Mouse (Mus musculus): ENCODE results near the gene D330020A13Rik. TPM values are rescaled to one million over a fixed set of nuclear protein-coding genes. Genes with fewer than 3 reads are reported as not detected.

D330020A13Rik gene
- total and polyA plus RNA-seq, 3 experiments = not detected

DNA sequence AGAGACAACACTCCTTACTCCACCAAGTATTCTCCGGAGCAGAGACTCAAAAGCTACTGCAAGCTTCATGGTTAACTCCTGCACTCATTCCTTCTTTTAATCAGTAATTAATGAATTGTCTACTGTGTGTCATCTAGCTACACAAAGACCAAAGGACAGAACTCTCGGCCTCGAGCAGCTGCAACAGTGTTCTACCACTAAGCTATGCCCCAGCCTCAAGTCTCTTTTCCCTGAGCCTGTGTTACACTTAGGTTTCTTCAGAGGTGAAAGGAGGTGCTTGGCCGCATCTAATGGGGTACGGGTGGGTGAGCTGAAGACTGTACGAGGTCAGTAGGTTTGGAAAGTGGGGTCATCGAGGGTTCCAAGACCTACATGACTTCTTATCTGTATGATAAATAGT is 30.6 kb upstream of the D330020A13Rik start:
- H3K9ac ChIP-seq (ENCODE audit: control insufficient read depth, low read depth, low read length, poor library complexity, severe bottlenecking) = no peak overlapping the region
- peaks cover 0 to 3% of the 10 kb centered on the region in 2 experiments; a peak in 1 of 4 replicates for H3K4me1 ChIP-seq (ENCODE audit: control insufficient read depth in 1 of 2, insufficient read depth in 2 of 2, low read length in 2 of 2)
- no peaks in the 10 kb centered on the region for H3K79me2 ChIP-seq (ENCODE audit: control insufficient read depth, insufficient read depth, low read length, poor library complexity)
- peaks cover 0 to 3% of the 10 kb centered on the region in 2 experiments; a peak in 1 of 4 replicates for H3K36me3 ChIP-seq (ENCODE audit: control insufficient read depth in 1 of 2, insufficient read depth in 2 of 2, low read length in 2 of 2)
- no peaks in the 10 kb centered on the region for H3K9me3 ChIP-seq (replicated peaks; ENCODE audit: insufficient read depth, low read length)
- no peak overlapping the region for H3K4me3 ChIP-seq (ENCODE audit: control insufficient read depth in 1 of 2, insufficient read depth in 1 of 2, low read depth in 2 of 2, low read length in 2 of 2)
- TF ChIP-seq POLR2A (IDR thresholded peaks at IDR 0.05; ENCODE audit: control insufficient read depth in 1 of 2, insufficient read depth in 1 of 2, low read depth in 1 of 2, low read length in 2 of 2, poor library complexity in 1 of 2) (no peak), TCF12 (IDR thresholded peaks at IDR 0.05; ENCODE audit: low read depth, low read length) (no peak), RAD21 (IDR thresholded peaks at IDR 0.05; ENCODE audit: low read depth, low read length) (no peak), GABPA (IDR thresholded peaks at IDR 0.05; ENCODE audit: low read depth, low read length) (no peak), JUND (IDR thresholded peaks at IDR 0.05; ENCODE audit: low read depth, low read length) (no peak), MYB (IDR thresholded peaks at IDR 0.05; ENCODE audit: low read depth, low read length) (no peak), TBP (IDR thresholded peaks at IDR 0.05; ENCODE audit: low read depth, low read length) (no peak), ZMIZ1 (IDR thresholded peaks at IDR 0.05; ENCODE audit: low read depth, low read length) (no peak), MXI1 (IDR thresholded peaks at IDR 0.05; ENCODE audit: low read depth, low read length) (no peak)
- DNase-seq (ENCODE audit: low read depth, low spot score) = no peak
- H3K27ac ChIP-seq (ENCODE audit: control insufficient read depth, low read depth, low read length) = no peak overlapping the region
- peaks cover 8 to 16% of the 10 kb centered on the region in 2 experiments for H3K27me3 ChIP-seq (ENCODE audit: control insufficient read depth in 1 of 2, insufficient read depth in 2 of 2, low read length in 2 of 2)

GRCm38 (mm10) chr6:120264151-120264550 is 30.0 kb upstream of the D330020A13Rik start:
- H3K27ac ChIP-seq (ENCODE audit: control insufficient read depth, low read depth, low read length) = no peak overlapping the region
- no peak for DNase-seq (ENCODE audit: low read depth, low spot score)
- H3K9ac ChIP-seq (ENCODE audit: control insufficient read depth, low read depth, low read length, poor library complexity, severe bottlenecking) = no peak overlapping the region
- peaks cover 8 to 16% of the 10 kb centered on the region in 2 experiments for H3K27me3 ChIP-seq (ENCODE audit: control insufficient read depth in 1 of 2, insufficient read depth in 2 of 2, low read length in 2 of 2)
- no peaks in the 10 kb centered on the region for H3K79me2 ChIP-seq (ENCODE audit: control insufficient read depth, insufficient read depth, low read length, poor library complexity)
- H3K9me3 ChIP-seq (replicated peaks; ENCODE audit: insufficient read depth, low read length) = no peaks in the 10 kb centered on the region
- peaks cover 0 to 3% of the 10 kb centered on the region in 2 experiments; a peak in 1 of 4 replicates for H3K4me1 ChIP-seq (ENCODE audit: control insufficient read depth in 1 of 2, insufficient read depth in 2 of 2, low read length in 2 of 2)
- TF ChIP-seq MEF2A (IDR thresholded peaks at IDR 0.05; ENCODE audit: extremely low read depth, insufficient replicate concordance, low read depth, low read length, poor library complexity, severe bottlenecking) = no peak
- no peak for TF ChIP-seq TBP (IDR thresholded peaks at IDR 0.05; ENCODE audit: low read depth, low read length)
- no peak for TF ChIP-seq BHLHE40 (IDR thresholded peaks at IDR 0.05; ENCODE audit: borderline replicate concordance, low read depth, low read length)
- TF ChIP-seq POLR2AphosphoS2 (IDR thresholded peaks at IDR 0.05; ENCODE audit: low read length) = no peak
- no peak for TF ChIP-seq SIN3A (IDR thresholded peaks at IDR 0.05; ENCODE audit: low read length)
- no peak for TF ChIP-seq USF1 (IDR thresholded peaks at IDR 0.05; ENCODE audit: low read depth, low read length)
- TF ChIP-seq ZC3H11A (IDR thresholded peaks at IDR 0.05; ENCODE audit: low read depth, low read length) = no peak
- H3K4me3 ChIP-seq (ENCODE audit: control insufficient read depth in 1 of 2, insufficient read depth in 1 of 2, low read depth in 2 of 2, low read length in 2 of 2) = no peak overlapping the region
- peaks cover 0 to 3% of the 10 kb centered on the region in 2 experiments; a peak in 1 of 4 replicates for H3K36me3 ChIP-seq (ENCODE audit: control insufficient read depth in 1 of 2, insufficient read depth in 2 of 2, low read length in 2 of 2)

DNA sequence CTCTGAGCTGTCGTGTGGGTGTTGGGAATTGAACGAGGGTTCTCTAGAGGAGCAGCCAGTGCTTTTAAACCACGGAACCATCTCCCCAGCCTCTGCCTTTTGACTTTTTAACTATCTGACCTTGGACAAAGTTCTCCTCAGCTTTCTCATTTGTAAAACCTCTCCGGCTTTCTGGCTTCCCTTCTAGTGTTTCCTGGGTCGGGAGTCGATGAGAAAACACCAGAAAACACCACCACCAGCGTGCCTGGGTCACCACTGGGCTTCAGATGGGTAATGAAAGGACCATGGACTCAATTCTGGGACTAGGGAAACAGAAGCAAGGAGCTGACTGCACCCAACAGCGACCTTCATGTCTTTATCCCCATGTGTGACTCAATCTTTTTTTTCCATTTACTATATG is 20.0 kb upstream of the D330020A13Rik start:
- Histone ChIP-seq H3K36me3 (ENCODE audit: control insufficient read depth in 1 of 2, insufficient read depth in 2 of 2, low read length in 2 of 2) (no peaks in the 10 kb centered on the region), H3K9me3 (replicated peaks; ENCODE audit: insufficient read depth, low read length) (no peaks in the 10 kb centered on the region), H3K4me1 (ENCODE audit: control insufficient read depth in 1 of 2, insufficient read depth in 2 of 2, low read length in 2 of 2) (no peaks in the 10 kb centered on the region), H3K4me3 (ENCODE audit: control insufficient read depth in 1 of 2, insufficient read depth in 1 of 2, low read depth in 2 of 2, low read length in 2 of 2) (no peak overlapping the region), H3K9ac (ENCODE audit: control insufficient read depth, low read depth, low read length, poor library complexity, severe bottlenecking) (no peak overlapping the region), H3K27ac (ENCODE audit: control insufficient read depth, low read depth, low read length) (no peak overlapping the region), H3K79me2 (ENCODE audit: control insufficient read depth, insufficient read depth, low read length, poor library complexity) (no peaks in the 10 kb centered on the region), H3K27me3 (ENCODE audit: control insufficient read depth in 1 of 2, insufficient read depth in 2 of 2, low read length in 2 of 2) (peaks cover 21 to 22% of the 10 kb centered on the region in 2 experiments)
- DNase-seq (ENCODE audit: low read depth, low spot score) = no peak
- TF ChIP-seq CHD1 (IDR thresholded peaks at IDR 0.05; ENCODE audit: low read depth, low read length) (no peak), MAZ (IDR thresholded peaks at IDR 0.05; ENCODE audit: low read depth, low read length) (no peak), KAT2A (conservative IDR thresholded peaks at IDR 0.05; ENCODE audit: low read depth, low read length) (no peak), TCF12 (IDR thresholded peaks at IDR 0.05; ENCODE audit: low read depth, low read length) (no peak), NELFE (IDR thresholded peaks at IDR 0.05; ENCODE audit: low read depth, low read length) (no peak), GATA1 (IDR thresholded peaks at IDR 0.05; ENCODE audit: low read depth, low read length) (no peak), TAL1 (IDR thresholded peaks at IDR 0.05; ENCODE audit: low read length) (no peak), CHD2 (IDR thresholded peaks at IDR 0.05; ENCODE audit: low read length) (no peak), MYC (IDR thresholded peaks at IDR 0.05; ENCODE audit: low read depth, low read length) (no peak), SMC3 (IDR thresholded peaks at IDR 0.05; ENCODE audit: low read depth, low read length) (no peak), ZNF384 (IDR thresholded peaks at IDR 0.05; ENCODE audit: low read depth, low read length) (no peak), USF1 (IDR thresholded peaks at IDR 0.05; ENCODE audit: low read depth, low read length) (no peak), BHLHE40 (IDR thresholded peaks at IDR 0.05; ENCODE audit: borderline replicate concordance, low read depth, low read length) (no peak), ZKSCAN1 (IDR thresholded peaks at IDR 0.05; ENCODE audit: low read depth, low read length) (no peak), EP300 (IDR thresholded peaks at IDR 0.05; ENCODE audit: low read depth in 1 of 2, low read length in 2 of 2) (no peak), POLR2A (IDR thresholded peaks at IDR 0.05; ENCODE audit: control insufficient read depth in 1 of 2, insufficient read depth in 1 of 2, low read depth in 1 of 2, low read length in 2 of 2, poor library complexity in 1 of 2) (no peak), POLR2AphosphoS2 (IDR thresholded peaks at IDR 0.05; ENCODE audit: low read length) (no peak)

All from MEL (cell line).